Mouse (Mus musculus) lung, embryonic 16.5 days (tissue): ENCODE results near the gene 4930469K13Rik. TPM values are rescaled to one million over a fixed set of nuclear protein-coding genes. Genes with fewer than 3 reads are reported as not detected.

Experiments
- ATAC-seq: fragments of 200-750 bp; cut with Nextera tagmentation; 2 replicates; pipeline ENCODE4 v1.8.0; 2017; ENCODE audit warnings: low read depth, mild to moderate bottlenecking, moderate library complexity
- H3K27ac ChIP-seq: fragments of 300-500 bp; sonication (generic); 2 replicates; pipeline ENCODE4 v1.5.1; 2014; ENCODE audit warnings: mild to moderate bottlenecking, control low read depth, low read length
- H3K27me3 ChIP-seq: fragments of 300-500 bp; sonication (generic); 2 replicates; pipeline ENCODE4 v1.6.1; 2014; ENCODE audit warnings: low read depth, low read length, mixed read lengths; ENCODE audit not compliant: control insufficient read depth, insufficient read depth
- H3K36me3 ChIP-seq: fragments of 300-500 bp; sonication (generic); 2 replicates; pipeline ENCODE4 v1.6.1; 2014; ENCODE audit warnings: low read length; ENCODE audit not compliant: control insufficient read depth, insufficient read depth
- H3K4me1 ChIP-seq: fragments of 300-500 bp; sonication (generic); replicated peaks from 2 replicates; pipeline ENCODE4 v1.6.1; 2014; ENCODE audit warnings: low read length, mixed read lengths; ENCODE audit not compliant: control insufficient read depth, insufficient read depth
- H3K4me2 ChIP-seq: fragments of 300-500 bp; sonication (generic); 2 replicates; pipeline ENCODE4 v1.6.1; 2014; ENCODE audit warnings: low read depth, low read length, control low read depth
- H3K4me3 ChIP-seq: fragments of 300-500 bp; sonication (generic); 2 replicates; pipeline ENCODE4 v1.5.1; 2014; ENCODE audit warnings: mild to moderate bottlenecking, low read length, control low read depth
- H3K9ac ChIP-seq: fragments of 300-500 bp; sonication (generic); 2 replicates; pipeline ENCODE4 v1.6.1; 2014; ENCODE audit warnings: low read length, control low read depth
- H3K9me3 ChIP-seq: fragments of 300-500 bp; sonication (generic); 2 replicates; pipeline ENCODE4 v1.6.1; 2016; ENCODE audit warnings: low read length; ENCODE audit not compliant: control insufficient read depth
- WGBS: fragments of 180-500 bp; shearing (Covaris S2); extraction: QIAGEN DNeasy Blood & Tissue Kit; methylation state at CpG from one replicate; pipeline ENCODE4 v1.1.7; 2014; 5-methylcytosine and 5-hydroxymethylcytosine counted together
- polyA plus RNA-seq: library from polyadenylated mRNA; unstranded; fragments of >200 nt; fragmentation: Nextera tagmentation; extraction: Ambion mirVana; gene quantifications from 2 replicates; pipeline ENCODE4 v1.2.1, GENCODE M21; 2015

Gene 4930469K13Rik
- polyA plus RNA-seq, 1 experiment from 2014 or later, result not detected

GRCm38 (mm10) chr11:34050063-34050462, 48.3 kb downstream of the 4930469K13Rik start:
- no peak for ATAC-seq
- no peaks in the 10 kb centered on the region for H3K9me3 ChIP-seq
- H3K36me3 ChIP-seq, result no peaks in the 10 kb centered on the region
- H3K9ac ChIP-seq, result no peak overlapping the region
- H3K4me2 ChIP-seq, result no peak overlapping the region
- H3K4me1 ChIP-seq, result no peaks in the 10 kb centered on the region
- 63% methylated on average over 1 of the region's 1 CpGs for WGBS
- no peak overlapping the region for H3K4me3 ChIP-seq
- H3K27ac ChIP-seq, result no peak overlapping the region
- no peaks in the 10 kb centered on the region for H3K27me3 ChIP-seq

- Histone ChIP-seq H3K4me3 (no peak overlapping the region), H3K4me2 (no peak overlapping the region), H3K36me3 (no peaks in the 10 kb centered on the region), H3K9ac (no peak overlapping the region), H3K4me1 (no peaks in the 10 kb centered on the region), H3K27me3 (no peaks in the 10 kb centered on the region), H3K27ac (no peak overlapping the region), H3K9me3 (no peaks in the 10 kb centered on the region)
- 89% methylated on average over 1 of the region's 1 CpGs for WGBS
- ATAC-seq, result no peak
These were observed 49.3 kb downstream of the 4930469K13Rik start for GRCm38 (mm10) chr11:34049125-34049379.

GRCm38 (mm10) chr11:34048375-34049124, 49.8 kb downstream of the 4930469K13Rik start:
- Histone ChIP-seq H3K4me2 (no peak overlapping the region), H3K36me3 (no peaks in the 10 kb centered on the region), H3K27ac (no peak overlapping the region), H3K9ac (no peak overlapping the region), H3K4me1 (no peaks in the 10 kb centered on the region), H3K9me3 (no peaks in the 10 kb centered on the region), H3K27me3 (no peaks in the 10 kb centered on the region), H3K4me3 (no peak overlapping the region)
- WGBS, result 86% methylated on average over 8 of the region's 8 CpGs
- no peak for ATAC-seq

GRCm38 (mm10) chr11:34047542-34047937, 50.8 kb downstream of the 4930469K13Rik start:
- ATAC-seq, result no peak
- 82% methylated on average over 5 of the region's 5 CpGs for WGBS
- H3K9me3 ChIP-seq, result no peaks in the 10 kb centered on the region

GRCm38 (mm10) chr11:34046767-34047541, 51.4 kb downstream of the 4930469K13Rik start, which contains the start of gene Lcp2:
Gene Lcp2, plus strand, starts transcription at chr11:34046920.
- WGBS, result 70% methylated on average over 6 of the region's 6 CpGs
- no peaks in the 10 kb centered on the region for H3K4me1 ChIP-seq
- peak within 1 kb of the TSS; percentile 12; the same call in 1 of the 2 replicates for H3K4me3 ChIP-seq
- no peaks in the 10 kb centered on the region for H3K27me3 ChIP-seq
- no peak within 1 kb of the TSS for H3K9ac ChIP-seq
- H3K36me3 ChIP-seq, result no peaks in the 10 kb centered on the region
- H3K27ac ChIP-seq, result no peak within 1 kb of the TSS
- no peak for ATAC-seq
- no peak within 1 kb of the TSS for H3K4me2 ChIP-seq
- no peaks in the 10 kb centered on the region for H3K9me3 ChIP-seq

More at GRCm38 (mm10) chr11:34047542-34047937, 50.8 kb downstream of the 4930469K13Rik start:
- no peak overlapping the region for H3K4me2 ChIP-seq
- H3K9ac ChIP-seq, result no peak overlapping the region
- no peaks in the 10 kb centered on the region for H3K36me3 ChIP-seq
- H3K4me3 ChIP-seq, result peak overlapping the region; percentile 12; the same call in 1 of the 2 replicates
- H3K4me1 ChIP-seq, result no peaks in the 10 kb centered on the region
- no peak overlapping the region for H3K27ac ChIP-seq
- H3K27me3 ChIP-seq, result no peaks in the 10 kb centered on the region

GRCm38 (mm10) chr11:34042808-34043207, 55.5 kb downstream of the 4930469K13Rik start:
- H3K27me3 ChIP-seq, result no peaks in the 10 kb centered on the region
- H3K4me2 ChIP-seq, result no peak overlapping the region
- no peak overlapping the region for H3K4me3 ChIP-seq
- H3K27ac ChIP-seq, result no peak overlapping the region
- no peaks in the 10 kb centered on the region for H3K9me3 ChIP-seq
- H3K4me1 ChIP-seq, result no peaks in the 10 kb centered on the region
- no peak for ATAC-seq
- H3K36me3 ChIP-seq, result no peaks in the 10 kb centered on the region
- H3K9ac ChIP-seq, result no peak overlapping the region
- 52% methylated on average over 1 of the region's 1 CpGs for WGBS

GRCm38 (mm10) chr11:34040061-34040460, 58.3 kb downstream of the 4930469K13Rik start:
- Histone ChIP-seq H3K4me1 (no peaks in the 10 kb centered on the region), H3K4me3 (no peak overlapping the region), H3K27ac (no peak overlapping the region), H3K4me2 (no peak overlapping the region), H3K36me3 (no peaks in the 10 kb centered on the region), H3K9ac (no peak overlapping the region), H3K27me3 (no peaks in the 10 kb centered on the region), H3K9me3 (no peaks in the 10 kb centered on the region)
- no peak for ATAC-seq
- WGBS, result 62% methylated on average over 5 of the region's 5 CpGs

- ATAC-seq, result no peak
- H3K9me3 ChIP-seq, result no peaks in the 10 kb centered on the region
- no peaks in the 10 kb centered on the region for H3K36me3 ChIP-seq
- 82% methylated on average over 5 of the region's 5 CpGs for WGBS
- no peak overlapping the region for H3K27ac ChIP-seq
- no peak overlapping the region for H3K4me2 ChIP-seq
- no peaks in the 10 kb centered on the region for H3K4me1 ChIP-seq
- H3K27me3 ChIP-seq, result no peaks in the 10 kb centered on the region
- H3K4me3 ChIP-seq, result no peak overlapping the region
- no peak overlapping the region for H3K9ac ChIP-seq
These were observed 62.3 kb downstream of the 4930469K13Rik start for GRCm38 (mm10) chr11:34035909-34036658.

- Histone ChIP-seq H3K36me3 (no peaks in the 10 kb centered on the region), H3K27ac (no peak overlapping the region), H3K4me1 (no peaks in the 10 kb centered on the region), H3K9me3 (no peaks in the 10 kb centered on the region), H3K4me2 (no peak overlapping the region), H3K4me3 (no peak overlapping the region), H3K9ac (no peak overlapping the region), H3K27me3 (no peaks in the 10 kb centered on the region)
- ATAC-seq, result no peak
- 73% methylated on average over 2 of the region's 2 CpGs for WGBS
These were observed 63.6 kb downstream of the 4930469K13Rik start for GRCm38 (mm10) chr11:34034794-34035193.
